Mouse (Mus musculus): ENCODE measurements around the gene Gm3045. TPM values are rescaled to one million over a fixed set of nuclear protein-coding genes. Genes with fewer than 3 reads are reported as not detected.

Gene Gm3045
- polyA plus RNA-seq, 1 experiment from 2014 or later, result not detected

Other genes starting within 250 kb of the Gm3045 start
- 17.5 to 60.8 TPM (median 44.2 TPM) in 3 replicates for gene Tifab, start 247.7 kb upstream of the Gm3045 start, polyA plus RNA-seq (2018)
- not detected in 3 replicates for gene Neurog1, start 174.4 kb upstream of the Gm3045 start, polyA plus RNA-seq (2018)
- 0.27 to 7.5 TPM (median 0.39 TPM) in 3 replicates for gene Cxcl14, start 130.0 kb upstream of the Gm3045 start, polyA plus RNA-seq (2018)
- gene Slc25a48, start 11.8 kb downstream of the Gm3045 start, polyA plus RNA-seq (2018), result not detected in 3 replicates
- gene Il9, start 55.7 kb downstream of the Gm3045 start, polyA plus RNA-seq (2018), result not detected in 3 replicates
- 0.55 to 0.82 TPM (median 0.63 TPM) in 3 replicates for gene Fbxl21, start 95.9 kb downstream of the Gm3045 start, polyA plus RNA-seq (2018)
- gene Lect2, start 121.9 kb downstream of the Gm3045 start, polyA plus RNA-seq (2018), result not detected in 3 replicates
- gene Tgfbi, start 182.9 kb downstream of the Gm3045 start, polyA plus RNA-seq (2018), result 9.3 to 47.2 TPM (median 39.5 TPM) in 3 replicates